Mouse (Mus musculus) neural tube, embryonic 12.5 days (tissue): Measurements from ENCODE around the gene Rwdd2a. TPM values are rescaled to one million over a fixed set of nuclear protein-coding genes. Genes with fewer than 3 reads are reported as not detected.
"Not testable (repeated sequence)": the region's sequence is repeated elsewhere in the genome, so short reads cannot be mapped to it uniquely, and the experiment has no call there.

Experiments used
- ATAC-seq: fragments of 200-750 bp; cut with Nextera tagmentation; 2 replicates; pipeline ENCODE4 v1.8.0; 2017; ENCODE audit warnings: low read depth, mild to moderate bottlenecking, moderate TSS enrichment, moderate library complexity; ENCODE audit not compliant: low FRiP score
- H3K27ac ChIP-seq: fragments of 300-500 bp; sonication (generic); 2 replicates; pipeline ENCODE4 v1.5.1; 2016
- H3K27me3 ChIP-seq: fragments of 300-500 bp; sonication (generic); replicated peaks from 2 replicates; pipeline ENCODE4 v1.6.1; 2016; ENCODE audit warnings: mild to moderate bottlenecking
- H3K36me3 ChIP-seq: fragments of 300-500 bp; sonication (generic); 2 replicates; pipeline ENCODE4 v1.6.1; 2016; ENCODE audit warnings: mild to moderate bottlenecking
- H3K4me1 ChIP-seq: fragments of 300-500 bp; sonication (generic); 2 replicates; pipeline ENCODE4 v1.6.1; 2016
- H3K4me2 ChIP-seq: fragments of 300-500 bp; sonication (generic); replicated peaks from 2 replicates; pipeline ENCODE4 v1.6.1; 2016; ENCODE audit warnings: mild to moderate bottlenecking
- H3K4me3 ChIP-seq: fragments of 300-500 bp; sonication (generic); 2 replicates; pipeline ENCODE4 v1.5.1; 2016
- H3K9ac ChIP-seq: fragments of 300-500 bp; sonication (generic); 2 replicates; pipeline ENCODE4 v1.6.1; 2016; ENCODE audit warnings: mild to moderate bottlenecking
- H3K9me3 ChIP-seq: fragments of 300-500 bp; sonication (generic); 2 replicates; pipeline ENCODE4 v1.6.1; 2016; ENCODE audit warnings: mild to moderate bottlenecking
- WGBS: fragments of 180-500 bp; shearing (Covaris S2); methylation state at CpG from one replicate; pipeline ENCODE4 v1.1.7; 2016; 5-methylcytosine and 5-hydroxymethylcytosine counted together
- polyA plus RNA-seq: library from polyadenylated mRNA; unstranded; fragments of >200 nt; fragmentation: Nextera tagmentation; extraction: Ambion mirVana; gene quantifications from 2 replicates; pipeline ENCODE4 v1.2.1, GENCODE M21; 2016

The Rwdd2a gene
- polyA plus RNA-seq, 1 experiment from 2014 or later = 6.6 TPM

GRCm38 (mm10) chr9:86596983-86597382 lies 25.2 kb downstream of the Rwdd2a start:
- H3K36me3 ChIP-seq, H3K4me2 ChIP-seq, ATAC-seq, H3K27ac ChIP-seq, H3K9me3 ChIP-seq, H3K27me3 ChIP-seq, H3K4me1 ChIP-seq, H3K4me3 ChIP-seq, H3K9ac ChIP-seq: not testable (repeated sequence)

DNA sequence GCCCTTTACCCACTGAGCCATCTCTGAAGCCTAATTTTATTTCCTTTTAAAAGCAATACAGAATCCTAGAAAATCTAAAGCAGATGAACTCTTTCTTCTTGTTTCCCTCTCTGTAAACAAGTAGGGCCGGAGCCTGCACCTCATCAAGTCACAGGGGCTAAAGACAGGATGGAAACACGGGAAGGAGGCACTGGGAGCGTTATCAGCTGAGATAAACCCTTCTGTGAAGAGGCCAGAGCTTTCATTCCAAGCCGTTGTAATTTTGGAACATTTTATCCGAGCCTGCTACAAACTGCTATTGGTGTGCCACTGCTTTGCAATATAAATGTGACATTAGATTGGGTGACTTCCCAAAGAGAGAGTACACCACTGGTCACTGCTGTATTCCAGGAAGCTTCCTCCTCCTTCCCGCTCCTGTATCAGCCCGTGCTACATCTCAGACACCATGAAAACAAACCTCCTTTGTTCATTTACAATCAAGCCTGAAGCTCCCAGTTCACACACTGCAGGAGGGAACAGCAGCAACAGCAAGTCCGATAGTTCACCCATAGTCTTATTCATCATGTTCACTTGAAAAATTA lies 28.0 kb downstream of the Rwdd2a start:
- H3K9ac ChIP-seq = no peak overlapping the region
- WGBS = 67% methylated on average over 8 of the region's 8 CpGs
- no peak for ATAC-seq

GRCm38 (mm10) chr9:86605776-86606175 lies 34.0 kb downstream of the Rwdd2a start:
- Histone ChIP-seq H3K9me3 (no peaks in the 10 kb centered on the region), H3K4me2 (no peak overlapping the region), H3K9ac (no peak overlapping the region), H3K27me3 (no peaks in the 10 kb centered on the region), H3K4me3 (no peak overlapping the region), H3K4me1 (no peaks in the 10 kb centered on the region), H3K27ac (no peak overlapping the region), H3K36me3 (no peaks in the 10 kb centered on the region)
- 92% methylated on average over 6 of the region's 6 CpGs for WGBS
- no peak for ATAC-seq

More for the DNA sequence above, 28.0 kb downstream of the Rwdd2a start:
- Histone ChIP-seq H3K27me3 (no peaks in the 10 kb centered on the region), H3K4me1 (no peaks in the 10 kb centered on the region), H3K27ac (no peak overlapping the region), H3K4me3 (no peak overlapping the region), H3K4me2 (no peak overlapping the region), H3K36me3 (no peaks in the 10 kb centered on the region), H3K9me3 (no peaks in the 10 kb centered on the region)

GRCm38 (mm10) chr9:86612091-86612490 lies 40.3 kb downstream of the Rwdd2a start:
- Histone ChIP-seq H3K4me2 (no peak overlapping the region), H3K9me3 (no peaks in the 10 kb centered on the region), H3K9ac (no peak overlapping the region), H3K27me3 (no peaks in the 10 kb centered on the region), H3K4me3 (no peak overlapping the region), H3K4me1 (no peaks in the 10 kb centered on the region), H3K27ac (no peak overlapping the region), H3K36me3 (no peaks in the 10 kb centered on the region)
- ATAC-seq = no peak
- WGBS = 91% methylated on average over 4 of the region's 4 CpGs

GRCm38 (mm10) chr9:86615765-86616164 lies 44.0 kb downstream of the Rwdd2a start:
- WGBS = 87% methylated on average over 1 of the region's 1 CpGs
- H3K27me3 ChIP-seq = no peaks in the 10 kb centered on the region
- H3K36me3 ChIP-seq = no peaks in the 10 kb centered on the region
- H3K9me3 ChIP-seq = no peaks in the 10 kb centered on the region
- H3K9ac ChIP-seq = no peak overlapping the region
- no peak overlapping the region for H3K27ac ChIP-seq
- H3K4me2 ChIP-seq = no peak overlapping the region
- ATAC-seq = no peak
- H3K4me3 ChIP-seq = no peak overlapping the region
- H3K4me1 ChIP-seq = no peaks in the 10 kb centered on the region

GRCm38 (mm10) chr9:86617837-86618492 lies 46.2 kb downstream of the Rwdd2a start:
- Histone ChIP-seq H3K27me3 (no peaks in the 10 kb centered on the region), H3K9me3 (no peaks in the 10 kb centered on the region), H3K36me3 (no peaks in the 10 kb centered on the region), H3K9ac (no peak overlapping the region), H3K27ac (no peak overlapping the region), H3K4me1 (no peaks in the 10 kb centered on the region), H3K4me3 (no peak overlapping the region), H3K4me2 (no peak overlapping the region)
- 82% methylated on average over 7 of the region's 7 CpGs for WGBS
- no peak for ATAC-seq

DNA sequence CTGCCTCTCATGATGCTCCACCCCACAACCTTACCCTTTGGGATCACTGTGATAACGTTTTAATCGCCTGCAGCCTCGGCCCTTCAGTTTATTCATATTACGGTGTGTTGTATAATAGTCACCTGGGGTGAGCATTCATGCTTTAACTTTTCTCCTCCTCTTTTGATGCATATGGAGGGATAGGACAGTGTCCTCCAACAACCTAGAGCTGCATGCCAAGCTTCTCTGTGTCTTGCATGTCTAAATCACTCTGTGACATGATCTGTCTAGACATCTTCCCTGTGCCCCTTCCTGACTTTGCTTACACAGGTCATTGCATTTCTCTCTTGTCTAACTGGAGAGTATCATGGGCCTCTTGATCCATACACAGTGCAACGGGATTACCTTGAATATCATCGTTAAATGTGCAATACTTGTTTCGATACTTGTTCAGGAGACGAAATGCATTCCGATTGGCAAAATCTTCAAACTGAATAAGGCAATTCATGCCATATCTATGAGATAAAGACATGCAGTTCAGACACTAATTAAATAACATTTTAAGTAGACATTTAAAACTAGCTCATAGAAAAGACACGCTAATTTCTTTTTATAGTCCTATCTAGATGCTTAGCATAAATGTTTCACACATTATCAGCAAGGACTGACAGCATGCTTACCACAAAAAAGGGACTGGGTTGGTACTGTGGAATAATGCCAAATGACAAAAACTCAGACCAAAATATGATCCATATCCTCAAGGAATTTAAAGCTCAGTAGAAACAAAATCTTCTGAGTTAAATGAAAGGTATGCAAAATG lies 47.7 kb downstream of the Rwdd2a start:
- Histone ChIP-seq H3K27ac (no peak overlapping the region), H3K9me3 (no peaks in the 10 kb centered on the region), H3K9ac (no peak overlapping the region), H3K4me2 (no peak overlapping the region), H3K4me3 (no peak overlapping the region), H3K27me3 (no peaks in the 10 kb centered on the region), H3K4me1 (no peaks in the 10 kb centered on the region), H3K36me3 (no peaks in the 10 kb centered on the region)
- 85% methylated on average over 10 of the region's 10 CpGs for WGBS
- no peak for ATAC-seq

GRCm38 (mm10) chr9:86622062-86622461 lies 50.3 kb downstream of the Rwdd2a start:
- Histone ChIP-seq H3K9ac (no peak overlapping the region), H3K36me3 (no peaks in the 10 kb centered on the region), H3K4me1 (no peaks in the 10 kb centered on the region), H3K9me3 (no peaks in the 10 kb centered on the region), H3K4me3 (no peak overlapping the region), H3K27me3 (no peaks in the 10 kb centered on the region), H3K27ac (no peak overlapping the region), H3K4me2 (no peak overlapping the region)
- WGBS = 59% methylated on average over 2 of the region's 2 CpGs
- ATAC-seq = no peak

- no peaks in the 10 kb centered on the region for H3K4me1 ChIP-seq
- ATAC-seq = no peak
- H3K36me3 ChIP-seq = no peaks in the 10 kb centered on the region
- H3K9ac ChIP-seq = no peak overlapping the region
- no peak overlapping the region for H3K4me2 ChIP-seq
- H3K4me3 ChIP-seq = no peak overlapping the region
- no peaks in the 10 kb centered on the region for H3K9me3 ChIP-seq
- no peak overlapping the region for H3K27ac ChIP-seq
- 79% methylated on average over 12 of the region's 12 CpGs for WGBS
- H3K27me3 ChIP-seq = no peaks in the 10 kb centered on the region
Measured at GRCm38 (mm10) chr9:86624039-86624438, 52.2 kb downstream of the Rwdd2a start.

Other genes with a start within 250 kb of the Rwdd2a start
- 7.0 and 7.1 TPM in 2 replicates for gene Ube2cbp, start 107.0 kb upstream of the Rwdd2a start, polyA plus RNA-seq
- gene Dop1a, start 104.8 kb upstream of the Rwdd2a start, polyA plus RNA-seq = 21.4 and 22.8 TPM in 2 replicates
- gene Pgm3, start 149 bp upstream of the Rwdd2a start, polyA plus RNA-seq = 37.4 and 41.9 TPM in 2 replicates
- 23.7 and 26.3 TPM in 2 replicates for gene Me1, start 124.0 kb downstream of the Rwdd2a start, polyA plus RNA-seq
- gene Prss35, start 171.7 kb downstream of the Rwdd2a start, polyA plus RNA-seq = 3.2 and 5.0 TPM in 2 replicates